Mouse (Mus musculus) embryonic stem cell, embryonic (primary cell): ENCODE results near the gene Lck.

Experiments used
- CTCF ChIA-PET, 4 experiments: fragments of 300-600 bp in 2 of 4; fragments of 350-600 bp in 2 of 4; sonication (Branson Sonifier 250); formaldehyde crosslinking; loops; one replicate each; lab custom pipeline; 2022; ENCODE audit warnings: inconsistent platforms in 2 of 4; lab: Charles Lee
- POLR2A ChIA-PET, 4 experiments: fragments of 300-600 bp in 2 of 4; fragments of 350-600 bp in 2 of 4; sonication (Branson Sonifier 250); formaldehyde crosslinking; loops; one replicate each; lab custom pipeline; 2022; ENCODE audit warnings: antibody characterized with exemption in 4 of 4, inconsistent platforms in 1 of 4; lab: Charles Lee

Lck gene

DNA sequence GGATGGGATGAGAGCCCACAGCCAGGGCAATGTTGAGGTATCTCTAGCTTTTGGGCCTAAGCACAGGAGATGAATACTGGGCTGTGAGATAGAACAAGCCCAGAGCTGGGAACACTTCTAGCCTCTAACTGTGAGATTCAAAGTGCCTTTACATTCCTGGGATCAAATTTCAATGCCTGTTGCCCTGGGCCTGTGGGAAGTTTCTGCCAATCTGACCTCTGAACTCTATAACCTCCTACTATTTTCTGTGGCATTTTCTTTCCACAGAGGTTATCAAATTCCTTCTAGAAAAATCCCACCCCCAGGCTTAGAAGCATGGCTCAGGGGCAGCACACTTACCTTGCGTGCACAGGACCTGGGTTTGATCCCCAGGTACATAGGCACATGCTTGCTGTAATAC, 23.1 kb downstream of the Lck start:
- CTCF ChIA-PET, result interaction anchor here in 2 of 4 experiments (0.6 to 2.2 kb wide), 6 partner anchors 10 to 522 kb away, joined by 3 to 13 read pairs (median 6); no protein-coding TSS in a partner anchor
- POLR2A ChIA-PET, result interaction anchor here in 2 of 4 experiments (0.6 to 1.0 kb wide), 4 partner anchors 7 to 134 kb away, joined by 3 to 8 read pairs (median 5); no protein-coding TSS in a partner anchor

DNA sequence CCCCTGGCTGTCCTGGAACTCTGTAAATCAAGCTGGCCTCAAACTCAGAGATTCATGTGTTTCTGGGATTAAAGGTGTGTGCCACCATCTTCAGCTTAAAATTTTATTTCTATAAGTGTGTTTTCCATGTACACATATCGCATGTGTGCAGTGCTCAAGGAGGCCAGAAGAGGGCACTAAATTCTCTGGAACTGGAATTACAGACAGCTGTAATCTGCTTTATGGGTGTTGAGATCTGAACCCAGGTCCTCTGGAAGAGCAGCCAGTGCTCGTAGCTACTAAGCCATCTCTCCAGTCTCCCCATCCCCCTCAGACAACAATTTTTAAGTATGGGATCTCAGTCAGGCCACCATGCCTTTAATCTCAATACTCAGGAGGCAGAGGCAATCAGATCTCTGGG, 24.1 kb downstream of the Lck start:
- ChIA-PET POLR2A (interaction anchor here in 2 of 4 experiments (0.5 to 1.1 kb wide), 8 partner anchors 9 to 322 kb away, joined by 3 to 8 read pairs (median 4); no protein-coding TSS in a partner anchor), CTCF (interaction anchor here (0.6 to 2.2 kb wide), 25 partner anchors 9 to 1292 kb away, joined by 3 to 13 read pairs (median 4); partner anchors contain the start of gene Tinagl1 (in 1 of the 4))

- POLR2A ChIA-PET, result interaction anchor here (0.6 to 1.6 kb wide), 6 partner anchors 9 to 149 kb away, joined by 3 to 7 read pairs (median 4); partner anchors contain the start of genes Marcksl1 (in 1 of the 4) and Tmem39b (in 1 of the 4)
- CTCF ChIA-PET, result interaction anchor here in 2 of 4 experiments (2.0 kb wide), 2 partner anchors 24 to 37 kb away, joined by 5 read pairs; no protein-coding TSS in a partner anchor
Observed at GRCm38 (mm10) chr4:129547631-129548030, 25.8 kb downstream of the Lck start.

DNA sequence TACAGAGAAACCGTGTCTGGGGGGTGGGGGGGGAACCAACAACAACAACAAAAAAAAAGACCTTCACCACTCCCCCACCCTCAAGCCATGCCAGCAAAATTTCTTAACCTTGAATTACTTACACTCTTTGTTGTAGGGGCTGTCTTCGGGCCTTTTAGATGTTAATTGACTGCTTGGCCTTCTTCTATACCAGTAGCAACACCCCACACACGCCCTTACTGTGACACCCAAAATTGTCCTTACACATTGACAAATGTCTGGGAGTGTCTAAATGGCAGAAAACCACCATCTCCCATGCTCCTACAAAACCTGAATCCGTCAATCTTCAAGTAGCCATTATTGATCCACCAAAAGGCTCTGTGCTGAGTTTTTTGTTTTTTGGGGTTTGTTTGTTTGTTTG, 29.3 kb downstream of the Lck start:
- ChIA-PET POLR2A (interaction anchor here in 3 of 4 experiments (0.7 to 3.4 kb wide), 8 partner anchors 12 to 274 kb away, joined by 3 to 25 read pairs (median 4); partner anchors contain the start of gene Marcksl1 (in 1 of the 3)), CTCF (interaction anchor here in 2 of 4 experiments (0.7 to 1.4 kb wide), 2 partner anchors 11 to 64 kb away, joined by 3 to 4 read pairs; no protein-coding TSS in a partner anchor)

GRCm38 (mm10) chr4:129542592-129543141, 30.8 kb downstream of the Lck start, which contains the start of gene Hdac1:
Gene Hdac1, minus strand, starts transcription at chr4:129542713.
- ChIA-PET POLR2A (interaction anchor here (0.5 to 7.3 kb wide), 59 partner anchors 8 to 978 kb away, joined by 3 to 66 read pairs (median 4); partner anchors contain the start of genes Marcksl1 (in 3 of the 4), Bsdc1 (in 2 of the 4), Txlna (in 2 of the 4) and Dcdc2b (in 1 of the 4)), CTCF (interaction anchor here (0.5 to 2.3 kb wide), 17 partner anchors 9 to 990 kb away, joined by 3 to 18 read pairs (median 4); no protein-coding TSS in a partner anchor)

DNA sequence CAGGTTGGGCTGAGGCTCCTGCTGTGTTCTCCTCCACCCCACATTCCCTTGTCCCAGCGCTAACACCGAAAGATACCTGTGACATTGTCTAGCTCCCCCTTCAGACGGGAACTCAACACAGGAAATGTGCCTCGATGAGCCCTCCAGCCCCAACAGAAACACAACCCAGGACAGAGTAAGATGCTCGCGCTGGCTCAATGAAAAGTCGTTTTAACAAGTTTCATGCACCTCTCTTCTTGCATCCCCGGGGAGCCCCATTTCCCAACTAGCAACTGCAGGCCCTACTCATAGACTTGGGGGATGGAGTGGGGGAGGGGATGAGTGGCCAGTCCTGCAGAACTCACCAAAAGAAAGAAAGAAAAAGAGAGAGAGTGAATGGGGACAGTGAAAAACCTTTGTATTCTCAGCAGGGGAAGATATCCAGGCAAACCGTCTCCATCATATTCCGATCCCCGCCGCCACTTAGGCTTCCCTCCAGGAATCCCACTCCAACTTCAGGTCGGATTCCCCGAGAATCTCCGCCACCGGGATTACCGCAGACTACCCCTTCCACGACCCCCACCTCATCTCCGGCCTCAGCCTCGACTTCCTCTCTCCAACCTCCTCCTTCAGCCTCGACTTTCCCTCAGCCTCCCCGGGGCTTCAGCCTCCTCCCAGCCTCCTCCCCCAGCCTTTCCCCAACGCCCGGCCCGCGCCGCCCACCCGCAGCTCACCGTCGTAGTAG, 31.4 kb downstream of the Lck start:
- ChIA-PET CTCF (interaction anchor here (0.5 to 2.3 kb wide), 16 partner anchors 8 to 1173 kb away, joined by 3 to 18 read pairs (median 4); no protein-coding TSS in a partner anchor), POLR2A (interaction anchor here (0.6 to 7.3 kb wide), 62 partner anchors 8 to 978 kb away, joined by 3 to 66 read pairs (median 4); partner anchors contain the start of genes Marcksl1 (in 3 of the 4), Bsdc1 (in 2 of the 4), Tmem39b (in 2 of the 4) and Txlna (in 2 of the 4))

DNA sequence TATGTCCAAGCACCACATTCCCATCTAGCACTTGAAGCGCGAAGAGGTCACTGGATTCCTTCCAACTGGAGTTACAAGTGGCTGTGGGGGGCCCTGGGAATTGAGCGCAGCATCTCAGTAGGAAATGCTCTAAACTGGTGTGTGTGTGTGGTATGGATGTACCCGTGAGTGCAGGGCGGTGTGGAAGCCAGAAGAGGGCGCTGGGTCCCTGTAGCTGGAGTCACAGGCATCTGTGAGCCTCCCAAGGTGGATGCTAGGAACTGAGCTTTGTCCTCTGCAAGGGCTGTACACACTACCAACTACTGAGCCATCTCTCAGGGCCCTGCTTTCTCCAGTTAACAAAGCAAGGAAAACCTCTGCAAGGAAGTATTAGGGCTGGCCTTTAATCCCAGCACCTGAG, 33.4 kb downstream of the Lck start:
- CTCF ChIA-PET, result interaction anchor here (0.5 to 2.3 kb wide), 42 partner anchors 9 to 494 kb away, joined by 3 to 33 read pairs (median 4); partner anchors contain the start of genes Khdrbs1 (in 1 of the 4), Lck (in 1 of the 4), Marcksl1 (in 1 of the 4) and Tmem39b (in 1 of the 4)
- POLR2A ChIA-PET, result interaction anchor here (0.6 to 7.3 kb wide), 40 partner anchors 9 to 562 kb away, joined by 3 to 66 read pairs (median 3); partner anchors contain the start of genes Bsdc1 (in 2 of the 4), Marcksl1 (in 2 of the 4), Txlna (in 2 of the 4) and Ccdc28b (in 1 of the 4)

DNA sequence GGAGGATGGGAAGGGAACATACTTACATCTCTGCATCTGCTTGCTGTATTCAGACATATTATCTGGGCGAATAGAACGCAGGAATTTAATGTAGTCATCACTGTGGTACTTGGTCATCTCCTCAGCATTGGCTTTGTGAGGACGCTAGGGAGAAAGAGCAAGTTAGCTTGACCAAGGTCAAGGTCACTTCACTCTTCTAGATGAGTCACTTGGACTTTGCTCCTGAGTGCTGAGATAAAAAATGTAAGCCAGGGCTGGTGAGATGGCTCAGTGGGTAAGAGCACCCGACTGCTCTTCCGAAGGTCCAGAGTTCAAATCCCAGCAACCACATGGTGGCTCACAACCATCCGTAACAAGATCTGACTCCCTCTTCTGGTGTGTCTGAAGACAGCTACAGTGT, 44.5 kb downstream of the Lck start:
- POLR2A ChIA-PET, result interaction anchor here in 3 of 4 experiments (0.6 to 6.3 kb wide), 9 partner anchors 9 to 33 kb away, joined by 3 to 26 read pairs (median 3); partner anchors contain the start of genes Hdac1 (in 2 of the 3) and Marcksl1 (in 1 of the 3)
- CTCF ChIA-PET, result interaction anchor here in 3 of 4 experiments (0.6 to 0.8 kb wide), 3 partner anchors 43 to 81 kb away, joined by 3 to 4 read pairs (median 4); no protein-coding TSS in a partner anchor

DNA sequence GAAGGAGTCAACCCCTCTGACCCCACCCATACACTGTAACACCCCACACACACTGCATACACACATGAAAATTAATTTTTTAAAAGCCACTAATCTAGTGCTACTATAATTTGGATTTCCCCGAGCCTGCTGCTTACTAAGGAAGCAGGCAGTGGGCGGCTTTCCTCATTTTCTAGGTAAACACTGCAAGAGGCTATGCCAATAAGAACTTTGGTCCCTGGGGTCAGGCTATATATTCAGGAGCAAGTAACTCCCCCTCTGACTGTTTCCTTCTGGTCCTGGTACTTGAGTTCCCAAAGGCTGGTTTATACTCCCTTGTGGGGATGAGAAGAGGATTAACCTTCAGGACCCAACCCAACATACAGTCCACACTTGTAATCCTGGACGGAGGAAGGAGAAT, 47.6 kb downstream of the Lck start:
- CTCF ChIA-PET, result interaction anchor here in 1 of 4 experiments (0.6 kb wide), 1 partner anchor 255 kb away, joined by 4 read pairs; no protein-coding TSS in a partner anchor
- POLR2A ChIA-PET, result interaction anchor here in 1 of 4 experiments (0.8 to 8.8 kb wide), 2 partner anchors 24 to 29 kb away, joined by 3 to 56 read pairs; no protein-coding TSS in a partner anchor

DNA sequence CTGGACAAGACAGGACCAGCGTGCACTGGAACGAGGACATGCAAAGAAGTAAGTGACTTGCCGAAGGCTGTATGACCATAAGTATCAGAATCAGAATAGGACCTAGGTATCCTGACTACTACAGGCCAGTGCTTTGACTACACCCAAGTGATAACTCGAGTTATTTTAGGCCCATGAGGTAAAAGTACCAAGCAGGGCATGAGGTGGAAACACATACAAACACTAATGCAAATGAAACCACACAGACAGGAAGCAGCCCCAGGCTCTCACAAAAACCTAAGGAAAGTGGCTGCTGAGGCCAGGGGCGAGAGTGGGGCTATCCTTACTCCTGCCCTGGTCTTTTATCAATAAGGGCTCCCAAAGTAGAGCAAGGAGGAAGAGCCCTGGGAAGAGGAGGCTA, 48.1 kb downstream of the Lck start:
- POLR2A ChIA-PET, result interaction anchor here in 3 of 4 experiments (0.8 to 8.8 kb wide), 10 partner anchors 8 to 64 kb away, joined by 3 to 56 read pairs (median 4); partner anchors contain the start of genes Marcksl1 (in 3 of the 3), Bsdc1 (in 1 of the 3) and Fam229a (in 1 of the 3)
- CTCF ChIA-PET, result interaction anchor here in 1 of 4 experiments (0.6 kb wide), 1 partner anchor 255 kb away, joined by 4 read pairs; no protein-coding TSS in a partner anchor

GRCm38 (mm10) chr4:129518519-129518918, 54.9 kb downstream of the Lck start:
- POLR2A ChIA-PET, result interaction anchor here in 3 of 4 experiments (0.6 to 8.8 kb wide), 26 partner anchors 9 to 932 kb away, joined by 3 to 56 read pairs (median 4); partner anchors contain the start of genes Bsdc1 (in 1 of the 3) and Hdac1 (in 1 of the 3)
- CTCF ChIA-PET, result interaction anchor here in 2 of 4 experiments (0.9 to 2.0 kb wide), 2 partner anchors 23 to 90 kb away, joined by 3 to 4 read pairs; no protein-coding TSS in a partner anchor

- POLR2A ChIA-PET, result interaction anchor here (0.5 to 8.8 kb wide), 18 partner anchors 10 to 158 kb away, joined by 3 to 56 read pairs (median 4); partner anchors contain the start of genes Bsdc1 (in 1 of the 4) and Txlna (in 1 of the 4)
- CTCF ChIA-PET, result interaction anchor here in 1 of 4 experiments (1.0 kb wide), 1 partner anchor 68 kb away, joined by 3 read pairs; no protein-coding TSS in a partner anchor
Observed at GRCm38 (mm10) chr4:129516925-129517324, 56.5 kb downstream of the Lck start.

DNA sequence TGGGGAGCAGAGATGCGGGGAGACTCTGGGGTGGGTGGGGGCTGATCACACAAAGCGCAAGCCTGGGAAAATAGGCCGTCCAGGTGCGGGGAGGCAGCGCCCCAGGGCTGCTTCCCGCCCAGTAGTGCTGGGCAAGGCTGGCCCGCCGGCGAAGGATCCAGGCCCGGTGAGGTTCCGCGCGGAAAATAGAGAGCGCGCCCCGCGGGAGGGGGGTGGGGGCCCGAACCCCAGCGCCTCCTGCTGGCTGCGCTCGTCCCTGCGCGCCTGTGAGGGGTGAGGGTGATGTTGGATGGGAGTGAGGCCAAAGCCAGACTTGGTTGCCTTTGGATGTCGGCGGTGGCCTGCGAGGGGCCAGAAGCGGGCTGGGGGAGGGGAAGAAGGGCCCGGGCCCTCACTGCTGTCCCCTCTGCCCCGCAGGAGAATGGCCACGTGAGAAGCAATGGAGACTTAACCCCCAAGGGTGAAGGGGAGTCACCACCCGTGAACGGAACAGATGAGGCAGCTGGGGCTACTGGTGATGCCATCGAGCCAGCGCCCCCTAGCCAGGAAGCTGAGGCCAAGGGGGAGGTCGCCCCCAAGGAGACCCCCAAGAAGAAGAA, 59.0 kb downstream of the Lck start:
- ChIA-PET CTCF (interaction anchor here in 2 of 4 experiments (0.7 to 1.3 kb wide), 4 partner anchors 9 to 20 kb away, joined by 3 to 4 read pairs (median 3); no protein-coding TSS in a partner anchor), POLR2A (interaction anchor here (0.5 to 7.1 kb wide), 46 partner anchors 10 to 1398 kb away, joined by 3 to 234 read pairs (median 5); partner anchors contain the start of genes Bsdc1 (in 3 of the 4), Hdac1 (in 3 of the 4), Fam229a (in 2 of the 4) and Tmem39b (in 2 of the 4))

DNA sequence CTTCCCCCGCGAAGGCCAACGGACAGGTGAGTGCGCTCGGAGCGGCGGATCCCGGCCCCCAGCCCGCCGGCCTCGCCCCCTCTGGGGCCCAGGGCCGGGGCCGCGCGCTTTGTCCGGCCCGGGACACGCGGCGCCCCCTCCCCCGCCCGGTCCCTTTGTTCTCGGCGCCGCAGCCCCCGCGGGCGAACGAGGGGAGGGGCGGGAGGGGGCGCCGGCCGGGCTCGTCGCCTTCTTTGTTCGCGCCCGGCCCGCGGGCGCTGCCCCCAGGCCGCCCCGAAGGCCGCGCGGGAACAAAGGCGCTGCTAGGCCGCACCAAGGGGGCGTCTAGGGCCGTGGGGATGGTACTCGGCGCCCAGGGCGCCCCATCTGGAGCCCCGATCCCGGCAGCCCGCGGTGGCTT, 59.5 kb downstream of the Lck start:
- ChIA-PET POLR2A (interaction anchor here (0.5 to 7.1 kb wide), 68 partner anchors 8 to 1399 kb away, joined by 3 to 234 read pairs (median 4); partner anchors contain the start of genes Bsdc1 (in 3 of the 4), Fam229a (in 3 of the 4), Hdac1 (in 3 of the 4) and Tssk3 (in 3 of the 4)), CTCF (interaction anchor here in 3 of 4 experiments (0.9 to 1.5 kb wide), 5 partner anchors 13 to 52 kb away, joined by 3 to 5 read pairs (median 4); partner anchors contain the start of gene Bsdc1 (in 1 of the 3))

DNA sequence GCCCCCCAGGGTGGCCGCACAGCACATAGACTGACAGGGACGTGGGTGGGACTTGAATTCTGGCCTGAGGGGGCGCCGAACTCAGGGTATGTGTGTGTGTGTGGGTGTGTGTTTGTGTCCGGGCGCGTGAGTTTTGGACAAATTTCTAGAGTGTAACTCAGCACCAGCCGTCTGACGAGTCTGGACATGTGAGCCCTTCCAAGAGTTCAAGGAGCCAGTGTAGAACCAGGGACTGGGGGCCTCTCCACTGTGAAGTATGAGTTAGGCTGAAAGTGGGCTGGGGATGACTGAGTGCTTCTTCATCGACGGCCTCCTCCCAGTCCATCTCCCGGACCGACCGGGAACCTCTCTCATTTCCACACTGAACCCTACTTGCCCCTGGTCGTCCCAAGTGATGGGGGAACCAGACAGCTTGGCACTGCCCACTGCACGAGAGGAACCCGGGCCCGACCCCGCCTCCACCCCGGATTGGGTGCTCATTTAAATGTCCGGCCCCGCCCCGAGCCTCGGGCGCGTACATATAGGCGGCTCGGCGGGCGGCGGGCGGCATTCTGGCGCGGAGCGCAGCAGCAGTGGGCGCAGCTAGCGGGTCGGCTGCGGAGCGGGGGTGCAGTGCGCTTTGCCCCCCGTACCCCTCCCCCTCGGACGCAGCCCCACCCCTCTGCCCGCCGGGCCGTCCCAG, 60.2 kb downstream of the Lck start, which contains the start of gene Marcksl1:
Gene Marcksl1, plus strand, starts transcription at position 496 of the 682 bp plus-strand sequence.
- ChIA-PET POLR2A (interaction anchor here (0.6 to 7.1 kb wide), 87 partner anchors 7 to 1399 kb away, joined by 3 to 234 read pairs (median 4); partner anchors contain the start of genes Bsdc1 (in 3 of the 4), Fam229a (in 3 of the 4), Hdac1 (in 3 of the 4) and Tmem39b (in 3 of the 4)), CTCF (interaction anchor here in 3 of 4 experiments (0.5 to 1.5 kb wide), 7 partner anchors 13 to 52 kb away, joined by 3 to 5 read pairs (median 3); partner anchors contain the start of gene Bsdc1 (in 1 of the 3))
